Mouse (Mus musculus) liver, postnatal 0 days (tissue): ENCODE measurements around the gene Cds2.

Experiments
- CTCF ChIP-seq: sonication (generic); IDR thresholded peaks from 2 replicates; pipeline ENCODE4 v1.5.1; 2016; ENCODE audit warnings: antibody characterized with exemption, low read depth
- EP300 ChIP-seq: IDR thresholded peaks from 2 replicates; pipeline ENCODE4 v1.6.1; 2016; ENCODE audit warnings: antibody characterized with exemption, low read depth, mild to moderate bottlenecking

GRCm38 (mm10) chr2:132262175-132262574, 773 bp upstream of the Cds2 start:
- TF ChIP-seq CTCF = no peak
- no peak for TF ChIP-seq EP300
